ENCODE assay signal across 8 mouse cellular contexts in genomic region chr4:108031502-108032351, GRCm38 (mm10).
DNase-seq lines count a peak whose midpoint lies in the region; ATAC-seq and TF ChIP-seq lines count a peak whose summit lies in the region.

No protein-coding gene starts in this region.

- peak overlapping the region; percentile 48 for H3K9ac ChIP-seq in forebrain, embryonic 15.5 days (replicated peaks)

- WGBS in forebrain, embryonic 15.5 days = under 1% methylated on average over 75 of the region's 86 CpGs

- H3K9me3 ChIP-seq in E14TG2a.4 (ENCODE audit: low read length) = no peaks in the 10 kb centered on the region
- H3K9me3 ChIP-seq in forebrain, embryonic 15.5 days = no peaks in the 10 kb centered on the region

- TF ChIP-seq CTCF in E14TG2a.4 (conservative IDR thresholded peaks at IDR 0.05; ENCODE audit: low read length) = no peak

- peak; percentile 59 for ATAC-seq in forebrain, embryonic 15.5 days (replicated peaks)
- ATAC-seq in megakaryocyte progenitor cell, adult 5-6 weeks (replicated peaks; ENCODE audit: poor library complexity) = peak; percentile 43; the same call in 1 of the 2 replicates

- peaks cover 21% of the 10 kb centered on the region for H3K4me1 ChIP-seq in E14TG2a.4 (replicated peaks; ENCODE audit: low read depth, low read length)
- H3K4me1 ChIP-seq in forebrain, embryonic 15.5 days = peaks cover 15% of the 10 kb centered on the region

- H3K36me3 ChIP-seq in E14TG2a.4 (ENCODE audit: insufficient read depth, low read length) = no peaks in the 10 kb centered on the region
- H3K36me3 ChIP-seq in forebrain, embryonic 15.5 days = no peaks in the 10 kb centered on the region

- peaks cover 84% of the 10 kb centered on the region for H3K27me3 ChIP-seq in E14TG2a.4 (ENCODE audit: insufficient read depth, low read length)
- peaks cover 27% of the 10 kb centered on the region for H3K27me3 ChIP-seq in forebrain, embryonic 15.5 days

- H3K27ac ChIP-seq in forebrain, embryonic 15.5 days (replicated peaks) = no peak overlapping the region

- intact Hi-C loops in heart, postnatal 36 days (cut with DNase I) = no loop called here

- H3K4me3 ChIP-seq in E14TG2a.4 (replicated peaks; ENCODE audit: low read length) = peak overlapping the region; percentile 84
- H3K4me3 ChIP-seq in forebrain, embryonic 15.5 days = peak overlapping the region; percentile 49

- peak; percentile 57 for DNase-seq in adrenal gland, adult 2 months
- peak; percentile 62 to 69 for DNase-seq in heart, postnatal 36 days
- DNase-seq in left cerebral cortex, adult 8-10 months (ENCODE audit: low spot score in 2 of 2) = peak; percentile 47 to 54
- DNase-seq in right cerebral cortex, postnatal 36 days (ENCODE audit: low spot score in 2 of 2) = peak; percentile 61 to 62
- DNase-seq in T-cell, adult 2 months (ENCODE audit: low spot score) = no peak

- peak overlapping the region; percentile 93 for H3K4me2 ChIP-seq in forebrain, embryonic 15.5 days (replicated peaks)
